Mouse (Mus musculus): ENCODE data around the gene Mbnl3. TPM values are rescaled to one million over a fixed set of nuclear protein-coding genes. Genes with fewer than 3 reads are reported as not detected.

The Mbnl3 gene
- polyA plus RNA-seq, 1 experiment = 1.6 TPM

GRCm38 (mm10) chrX:51164766-51165165 lies 41.6 kb downstream of the Mbnl3 start:
- no peaks in the 10 kb centered on the region for H3K4me1 ChIP-seq (ENCODE audit: control insufficient read depth, insufficient read depth, low read length)
- no peak overlapping the region for H3K27ac ChIP-seq (ENCODE audit: insufficient read depth, low read depth, low read length)
- no peak overlapping the region for H3K4me3 ChIP-seq (ENCODE audit: insufficient read depth, low read length)
- no peak for TF ChIP-seq CTCF (IDR thresholded peaks at IDR 0.05; ENCODE audit: low read depth, low read length)
- no peak for TF ChIP-seq POLR2A (IDR thresholded peaks at IDR 0.05; ENCODE audit: borderline replicate concordance, low read depth, low read length)

- Histone ChIP-seq H3K27ac (ENCODE audit: insufficient read depth, low read depth, low read length) (no peak overlapping the region), H3K4me1 (ENCODE audit: control insufficient read depth, insufficient read depth, low read length) (no peaks in the 10 kb centered on the region), H3K4me3 (ENCODE audit: insufficient read depth, low read length) (no peak overlapping the region)
- no peak for TF ChIP-seq CTCF (IDR thresholded peaks at IDR 0.05; ENCODE audit: low read depth, low read length)
- TF ChIP-seq POLR2A (IDR thresholded peaks at IDR 0.05; ENCODE audit: borderline replicate concordance, low read depth, low read length) = no peak
Measured at GRCm38 (mm10) chrX:51148436-51148835, 57.9 kb downstream of the Mbnl3 start.

- H3K4me1 ChIP-seq (ENCODE audit: control insufficient read depth, insufficient read depth, low read length) = no peaks in the 10 kb centered on the region
- H3K4me3 ChIP-seq (ENCODE audit: insufficient read depth, low read length) = no peak overlapping the region
- TF ChIP-seq POLR2A (IDR thresholded peaks at IDR 0.05; ENCODE audit: borderline replicate concordance, low read depth, low read length) = no peak
- H3K27ac ChIP-seq (ENCODE audit: insufficient read depth, low read depth, low read length) = no peak overlapping the region
Measured at GRCm38 (mm10) chrX:51146351-51146750, 60.0 kb downstream of the Mbnl3 start.

- Histone ChIP-seq H3K4me1 (ENCODE audit: control insufficient read depth, insufficient read depth, low read length) (no peaks in the 10 kb centered on the region), H3K4me3 (ENCODE audit: insufficient read depth, low read length) (no peak overlapping the region), H3K27ac (ENCODE audit: insufficient read depth, low read depth, low read length) (no peak overlapping the region)
- TF ChIP-seq POLR2A (IDR thresholded peaks at IDR 0.05; ENCODE audit: borderline replicate concordance, low read depth, low read length) (no peak), CTCF (IDR thresholded peaks at IDR 0.05; ENCODE audit: low read depth, low read length) (no peak)
Measured at GRCm38 (mm10) chrX:51140055-51140454, 66.3 kb downstream of the Mbnl3 start.

- TF ChIP-seq CTCF (IDR thresholded peaks at IDR 0.05; ENCODE audit: low read depth, low read length) (no peak), POLR2A (IDR thresholded peaks at IDR 0.05; ENCODE audit: borderline replicate concordance, low read depth, low read length) (no peak)
- H3K27ac ChIP-seq (ENCODE audit: insufficient read depth, low read depth, low read length) = no peak overlapping the region
- no peak overlapping the region for H3K4me3 ChIP-seq (ENCODE audit: insufficient read depth, low read length)
- H3K4me1 ChIP-seq (ENCODE audit: control insufficient read depth, insufficient read depth, low read length) = no peaks in the 10 kb centered on the region
Measured at GRCm38 (mm10) chrX:51131325-51131724, 75.0 kb downstream of the Mbnl3 start.

- no peaks in the 10 kb centered on the region for H3K4me1 ChIP-seq (ENCODE audit: control insufficient read depth, insufficient read depth, low read length)
- TF ChIP-seq CTCF (IDR thresholded peaks at IDR 0.05; ENCODE audit: low read depth, low read length) = no peak
- TF ChIP-seq POLR2A (IDR thresholded peaks at IDR 0.05; ENCODE audit: borderline replicate concordance, low read depth, low read length) = no peak
- no peak overlapping the region for H3K4me3 ChIP-seq (ENCODE audit: insufficient read depth, low read length)
- no peak overlapping the region for H3K27ac ChIP-seq (ENCODE audit: insufficient read depth, low read depth, low read length)
Measured at GRCm38 (mm10) chrX:51102748-51103147, 103.6 kb downstream of the Mbnl3 start.

- TF ChIP-seq CTCF (IDR thresholded peaks at IDR 0.05; ENCODE audit: low read depth, low read length) = no peak
- no peak for TF ChIP-seq POLR2A (IDR thresholded peaks at IDR 0.05; ENCODE audit: borderline replicate concordance, low read depth, low read length)
- Histone ChIP-seq H3K4me3 (ENCODE audit: insufficient read depth, low read length) (no peak overlapping the region), H3K4me1 (ENCODE audit: control insufficient read depth, insufficient read depth, low read length) (no peaks in the 10 kb centered on the region), H3K27ac (ENCODE audit: insufficient read depth, low read depth, low read length) (no peak overlapping the region)
Measured at GRCm38 (mm10) chrX:51084972-51085371, 121.4 kb downstream of the Mbnl3 start.

- no peak overlapping the region for H3K27ac ChIP-seq (ENCODE audit: insufficient read depth, low read depth, low read length)
- no peak overlapping the region for H3K4me3 ChIP-seq (ENCODE audit: insufficient read depth, low read length)
- no peak for TF ChIP-seq CTCF (IDR thresholded peaks at IDR 0.05; ENCODE audit: low read depth, low read length)
- no peak for TF ChIP-seq POLR2A (IDR thresholded peaks at IDR 0.05; ENCODE audit: borderline replicate concordance, low read depth, low read length)
- H3K4me1 ChIP-seq (ENCODE audit: control insufficient read depth, insufficient read depth, low read length) = no peaks in the 10 kb centered on the region
Measured at GRCm38 (mm10) chrX:51084211-51084610, 122.1 kb downstream of the Mbnl3 start.

- Histone ChIP-seq H3K27ac (ENCODE audit: insufficient read depth, low read depth, low read length) (no peak overlapping the region), H3K4me3 (ENCODE audit: insufficient read depth, low read length) (no peak overlapping the region), H3K4me1 (ENCODE audit: control insufficient read depth, insufficient read depth, low read length) (no peaks in the 10 kb centered on the region)
- no peak for TF ChIP-seq POLR2A (IDR thresholded peaks at IDR 0.05; ENCODE audit: borderline replicate concordance, low read depth, low read length)
Measured at GRCm38 (mm10) chrX:51076744-51077143, 129.6 kb downstream of the Mbnl3 start.

Other genes starting within 250 kb of the Mbnl3 start
- 37.3 and 39.6 TPM in 2 replicates for gene Rap2c, start 188.5 kb downstream of the Mbnl3 start, polyA plus RNA-seq (2012; ENCODE audit: insufficient read depth, insufficient read length, missing spikeins)